Mouse (Mus musculus): ENCODE measurements around the gene Cacnb1. TPM values are rescaled to one million over a fixed set of nuclear protein-coding genes. Genes with fewer than 3 reads are reported as not detected.

Gene Cacnb1
- polyA plus RNA-seq, 1 experiment: 0.32 TPM

DNA sequence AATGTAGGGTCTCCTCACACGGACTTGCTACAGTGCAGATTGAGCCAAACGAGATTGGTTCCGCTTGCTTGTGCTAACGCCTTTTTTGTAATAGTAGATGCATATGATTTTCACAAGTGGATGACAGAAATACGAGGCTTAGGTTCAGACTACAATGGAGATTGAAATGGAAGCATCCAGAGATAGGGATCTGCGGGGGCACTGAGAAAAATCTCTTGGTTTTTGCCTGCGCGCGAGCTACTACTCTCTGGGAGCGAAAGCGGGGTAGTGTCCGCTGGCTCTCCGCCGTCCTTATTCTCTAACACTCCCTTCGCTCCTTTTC is 3.4 kb upstream of the Cacnb1 start:
- no peak for TF ChIP-seq GATA1 (IDR thresholded peaks at IDR 0.05; ENCODE audit: low read length)

DNA sequence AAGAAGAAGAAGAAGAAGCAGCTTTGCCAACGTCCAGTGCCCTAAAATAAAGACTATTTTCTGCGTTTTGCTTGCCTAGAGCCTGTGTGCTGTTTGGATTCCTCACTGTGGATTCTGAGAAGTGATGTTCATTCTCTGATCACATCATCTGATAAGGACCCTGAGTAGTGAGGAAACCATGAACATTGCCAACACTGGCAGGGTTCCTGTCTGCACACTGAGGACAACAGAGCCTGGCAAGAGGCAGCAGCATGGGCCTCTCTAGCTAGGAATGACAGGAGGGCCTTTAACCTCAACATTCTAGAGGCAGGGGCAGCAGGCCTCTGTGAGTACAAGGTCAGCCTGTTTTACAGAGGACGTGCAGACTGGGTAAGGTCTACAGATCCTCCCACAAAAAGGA is 1.7 kb upstream of the Cacnb1 start:
- no peak for TF ChIP-seq GATA1 (IDR thresholded peaks at IDR 0.05; ENCODE audit: low read length)

DNA sequence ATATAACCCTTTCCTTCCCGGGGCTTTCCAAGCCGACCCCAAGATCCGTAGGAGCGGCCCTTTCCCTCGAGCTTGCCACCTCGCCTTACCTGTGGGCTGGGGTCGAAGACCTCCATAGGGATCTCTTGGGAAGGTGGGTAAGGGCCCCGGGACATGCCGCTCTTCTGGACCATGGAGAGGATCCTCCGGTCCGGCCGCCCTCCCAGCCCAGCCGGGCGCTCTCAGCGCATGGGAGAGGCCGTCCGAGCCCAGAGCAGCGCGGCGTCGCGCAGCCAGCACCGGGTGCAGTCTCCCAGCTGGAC is 630 bp downstream of the Cacnb1 start:
- TF ChIP-seq GATA1 (IDR thresholded peaks at IDR 0.05; ENCODE audit: low read length): no peak

DNA sequence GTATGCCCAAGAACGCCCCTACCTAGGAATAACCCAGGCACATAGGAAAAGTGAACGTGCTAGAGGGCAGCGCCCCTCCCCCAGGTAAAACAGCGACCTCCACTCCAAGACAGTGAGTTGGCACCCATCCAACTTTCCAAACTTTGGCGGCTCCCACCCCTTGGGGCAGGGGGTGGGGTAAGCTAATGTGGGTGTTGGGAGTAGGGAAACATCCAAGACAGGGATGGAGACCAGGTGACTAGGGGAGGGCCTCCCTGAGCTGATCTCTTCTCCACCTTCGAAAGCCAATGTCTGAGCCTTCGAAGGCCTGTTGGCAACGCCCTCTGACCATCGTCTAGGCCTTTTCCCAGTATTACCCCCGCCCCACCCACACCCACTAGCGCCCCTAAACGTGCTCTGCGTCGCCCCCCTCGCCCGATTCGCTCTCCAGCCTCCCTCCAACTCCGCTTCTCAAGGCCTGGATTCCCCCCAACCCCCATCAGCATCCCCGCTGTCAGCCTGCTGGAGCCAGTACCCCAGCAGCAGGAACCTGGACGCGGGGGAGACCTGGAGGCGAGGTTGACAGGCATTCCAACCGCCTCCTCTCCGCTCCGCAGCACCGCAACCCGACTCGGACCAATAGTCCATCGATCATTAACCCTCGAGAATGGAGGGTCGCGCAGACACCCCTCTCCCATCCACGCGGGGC is 1.1 kb downstream of the Cacnb1 start:
- TF ChIP-seq GATA1 (IDR thresholded peaks at IDR 0.05; ENCODE audit: low read length): no peak

DNA sequence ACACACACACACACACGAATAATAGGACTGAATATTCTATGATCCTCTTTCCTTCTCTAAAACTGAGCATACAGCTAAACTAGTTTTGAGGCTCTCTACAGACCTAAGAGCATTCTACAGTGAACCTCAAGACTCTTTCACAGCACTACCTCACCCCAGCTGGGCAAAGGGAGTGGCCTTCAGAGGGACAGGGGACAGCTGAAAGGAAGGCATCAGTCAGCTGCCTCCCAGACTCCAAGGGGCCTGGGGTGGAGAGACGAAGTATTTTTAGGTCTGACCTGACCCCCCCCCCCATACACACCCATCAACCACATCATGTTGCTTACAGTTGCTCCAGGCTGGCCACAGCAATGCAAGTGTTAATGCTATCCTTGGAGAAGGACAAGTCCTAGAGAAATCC is 1.7 kb downstream of the Cacnb1 start:
- no peak for TF ChIP-seq GATA1 (IDR thresholded peaks at IDR 0.05; ENCODE audit: low read length)

DNA sequence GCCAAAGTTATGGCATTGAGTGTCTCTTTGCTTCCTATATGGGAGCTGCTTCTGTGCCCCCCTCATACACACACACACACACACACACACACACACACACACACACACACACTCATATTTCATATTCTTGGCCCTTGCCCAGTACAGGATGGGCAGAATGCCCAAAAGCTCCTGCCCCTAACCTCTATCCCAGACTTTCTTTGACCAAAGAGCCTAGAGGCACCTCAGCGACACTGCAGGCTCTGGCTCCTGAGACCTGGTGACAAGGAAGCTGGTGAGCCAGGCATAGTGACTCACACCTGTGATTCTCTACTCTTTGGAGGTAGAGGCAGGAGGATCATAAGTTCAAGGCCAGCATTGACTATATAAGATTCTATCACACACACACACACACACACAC is 2.1 kb downstream of the Cacnb1 start:
- no peak for TF ChIP-seq GATA1 (IDR thresholded peaks at IDR 0.05; ENCODE audit: low read length)

DNA sequence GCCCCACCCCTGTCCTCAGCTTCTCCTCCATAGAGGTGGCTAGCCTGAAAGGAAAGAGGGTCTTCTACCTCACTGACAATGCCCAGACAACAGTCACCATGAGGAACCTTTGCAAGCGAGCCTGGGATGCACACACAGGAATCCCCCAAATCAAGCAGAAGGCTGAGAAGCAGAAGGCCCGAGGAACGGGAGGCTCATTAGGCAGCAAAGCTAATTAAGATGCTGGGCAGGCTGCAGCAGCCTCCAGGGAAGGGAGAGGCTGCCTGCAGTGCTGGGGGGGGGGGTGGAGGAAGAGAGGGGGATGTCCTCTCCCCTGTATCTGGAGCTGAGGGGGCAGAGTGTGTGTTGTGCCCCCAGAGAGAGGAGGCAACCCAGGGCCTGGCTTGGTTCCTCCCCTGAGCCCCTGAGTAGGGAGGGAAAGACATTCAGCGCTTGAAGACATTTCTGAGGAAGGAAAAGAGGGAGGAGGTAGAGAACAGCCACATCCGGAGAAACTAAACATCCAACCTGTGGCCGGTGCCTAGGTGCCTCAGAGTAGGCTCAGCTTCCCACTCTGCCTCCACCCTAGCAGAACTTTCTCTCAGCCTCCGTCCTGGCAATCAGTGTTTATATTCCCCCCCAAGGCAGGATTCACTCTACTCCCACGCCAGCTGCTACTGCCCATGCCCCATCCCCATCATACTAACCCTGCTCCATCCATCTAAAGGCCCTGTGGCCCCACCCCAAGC is 2.8 kb downstream of the Cacnb1 start:
- no peak for TF ChIP-seq GATA1 (IDR thresholded peaks at IDR 0.05; ENCODE audit: low read length)

DNA sequence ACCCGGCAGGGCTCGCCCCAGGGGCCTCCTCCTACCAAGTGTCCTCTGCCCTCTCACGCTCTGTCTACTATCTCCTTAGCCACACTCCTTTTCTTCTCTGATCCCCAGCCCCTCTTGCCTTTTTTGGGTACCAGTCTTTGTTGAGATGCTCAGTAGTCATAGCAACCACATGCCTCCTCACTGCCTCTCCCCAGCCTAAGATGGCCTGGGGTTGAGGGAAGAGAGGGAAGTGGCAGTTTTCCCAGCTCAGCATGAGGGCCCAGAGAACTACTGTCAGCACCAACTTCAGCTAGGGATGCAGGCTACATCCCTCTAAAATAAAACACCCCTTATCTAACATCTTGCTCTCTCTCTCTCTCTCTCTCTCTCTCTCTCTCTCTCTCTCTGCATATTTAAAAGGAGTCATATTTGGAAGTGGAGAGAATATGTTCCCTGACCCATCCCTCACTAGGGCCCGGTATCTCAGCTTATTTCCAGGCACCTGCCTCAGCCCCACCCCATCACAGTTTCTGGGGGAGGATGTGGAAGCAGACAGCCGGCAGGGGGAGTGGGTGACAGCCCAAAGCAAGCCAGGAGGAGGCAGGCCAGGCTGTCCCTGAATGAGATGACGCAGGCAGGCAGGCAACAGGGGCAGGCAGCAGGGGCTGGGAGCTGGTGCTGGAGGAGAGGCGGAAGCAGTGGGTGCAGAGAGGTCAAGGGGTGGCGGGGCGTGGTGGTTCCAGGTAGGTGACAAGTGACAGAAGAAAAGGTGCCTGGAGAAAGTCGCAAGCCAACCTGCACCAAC is 3.8 kb downstream of the Cacnb1 start:
- TF ChIP-seq GATA1 (IDR thresholded peaks at IDR 0.05; ENCODE audit: low read length): no peak

DNA sequence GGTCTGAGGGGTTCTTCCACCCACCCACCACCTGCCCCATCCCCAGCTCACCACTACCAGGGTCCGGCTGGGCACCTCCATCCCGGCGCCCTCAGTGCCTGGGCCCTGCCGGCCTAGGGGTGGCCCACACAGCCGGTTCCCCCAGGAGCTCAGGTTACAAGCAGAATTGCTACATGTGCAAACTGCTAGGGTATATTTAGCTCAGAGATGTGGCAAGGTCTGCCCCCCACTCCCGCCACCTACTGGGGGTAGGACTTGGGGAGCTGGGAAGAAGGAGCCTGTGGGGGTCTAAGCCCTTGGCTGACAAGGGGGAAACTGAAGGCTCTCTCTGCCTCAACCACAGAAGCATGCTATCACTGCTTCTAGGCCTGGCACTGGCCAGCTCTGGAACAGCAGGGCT is 4.6 kb downstream of the Cacnb1 start:
- TF ChIP-seq GATA1 (IDR thresholded peaks at IDR 0.05; ENCODE audit: low read length): no peak

DNA sequence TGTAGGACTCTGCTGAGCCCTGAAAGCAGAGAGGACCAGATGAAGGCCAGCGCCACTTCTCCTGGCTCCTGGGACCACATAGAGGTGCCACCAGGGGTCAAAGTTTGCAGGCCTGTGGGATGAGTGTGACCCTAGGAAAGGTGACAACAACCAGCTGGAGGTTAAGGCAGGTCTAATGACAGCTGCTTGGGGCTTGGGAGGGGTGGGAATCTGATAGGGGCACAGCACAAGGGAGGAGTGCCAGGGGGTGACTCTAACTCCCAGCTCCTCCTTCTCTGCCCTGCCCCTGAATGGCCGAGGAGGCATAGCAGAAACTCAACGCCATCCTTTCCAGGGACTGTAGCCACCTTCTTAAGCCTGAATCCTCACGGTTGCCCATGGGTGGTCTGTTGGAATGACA is 6.0 kb downstream of the Cacnb1 start:
- TF ChIP-seq GATA1 (IDR thresholded peaks at IDR 0.05; ENCODE audit: low read length): no peak

DNA sequence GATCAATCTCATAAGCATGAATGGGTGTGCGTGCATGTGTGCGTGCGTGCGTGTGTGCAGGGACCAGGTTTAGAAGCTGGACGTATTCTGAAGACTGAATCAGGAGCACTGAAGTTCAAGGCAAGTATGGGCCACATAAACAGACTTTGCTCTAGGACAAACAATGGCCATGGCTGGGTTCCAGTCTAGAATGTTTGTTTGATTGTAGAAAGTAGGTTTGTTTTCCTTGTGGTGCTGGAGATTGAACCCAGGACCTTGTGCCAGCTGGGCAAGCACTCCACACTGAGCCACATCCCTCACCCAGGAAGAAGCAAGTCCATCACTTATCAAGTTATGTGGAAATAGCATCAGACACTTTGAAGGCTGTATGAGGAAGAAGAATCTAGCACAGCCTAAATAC is 6.7 kb downstream of the Cacnb1 start:
- TF ChIP-seq GATA1 (IDR thresholded peaks at IDR 0.05; ENCODE audit: low read length): no peak

DNA sequence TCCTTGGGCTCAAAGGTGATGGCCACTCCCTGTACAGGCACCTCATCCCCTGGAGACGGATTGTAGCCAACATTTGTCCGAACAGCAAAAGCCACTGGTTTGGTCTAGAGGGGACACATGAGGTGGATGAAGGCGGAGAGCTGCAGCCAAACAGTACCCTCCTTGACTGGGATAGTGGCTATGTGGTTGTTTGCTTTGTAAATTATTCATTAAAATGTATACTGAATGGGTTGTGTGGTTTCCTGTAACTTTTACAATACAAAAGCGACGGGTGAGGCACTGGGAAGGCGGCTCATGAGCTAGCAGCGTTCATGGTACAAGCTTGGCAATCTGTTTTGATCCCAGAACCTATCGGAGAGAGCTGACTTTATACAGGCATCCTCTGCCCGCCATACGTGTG is 10.0 kb downstream of the Cacnb1 start:
- no peak for TF ChIP-seq GATA1 (IDR thresholded peaks at IDR 0.05; ENCODE audit: low read length)

DNA sequence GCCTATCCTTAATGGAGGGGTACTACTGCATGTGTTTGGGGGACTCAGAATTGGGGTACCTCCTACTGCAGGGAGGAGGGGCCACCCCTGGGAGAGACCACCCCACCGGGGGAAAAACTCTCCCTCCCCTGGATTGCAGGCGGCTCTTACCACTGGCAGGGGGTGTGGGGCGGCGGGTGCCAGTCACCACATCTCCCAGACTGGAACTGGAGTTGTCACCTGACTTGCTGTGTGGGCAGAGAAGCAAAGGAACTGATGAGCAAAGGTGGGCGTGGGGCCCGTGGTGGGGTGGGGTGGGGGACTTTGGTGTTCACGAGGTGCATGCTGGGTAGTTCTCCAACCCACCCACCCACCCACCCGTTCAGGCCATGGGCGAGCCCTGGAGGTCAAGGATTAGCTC is 11.1 kb downstream of the Cacnb1 start:
- TF ChIP-seq GATA1 (IDR thresholded peaks at IDR 0.05; ENCODE audit: low read length): no peak

DNA sequence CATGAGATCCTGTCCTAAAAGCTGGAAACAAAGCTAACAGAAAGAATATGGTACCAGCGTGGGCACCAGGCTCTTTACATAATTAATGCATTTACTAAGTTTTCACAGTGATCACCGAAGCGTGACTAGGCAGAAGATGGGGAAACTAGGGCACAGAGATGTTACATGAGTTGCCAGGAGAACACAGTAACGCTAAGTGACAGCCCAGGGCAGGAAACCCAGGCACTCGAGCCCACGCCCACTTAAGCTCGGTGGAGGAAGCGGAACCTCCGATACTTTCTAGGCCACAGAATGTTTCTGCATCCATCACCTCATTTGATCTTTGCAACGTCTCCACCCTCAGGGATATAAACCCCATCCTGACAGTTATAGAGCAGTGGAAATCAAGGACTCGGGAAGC is 14.7 kb downstream of the Cacnb1 start:
- TF ChIP-seq GATA1 (IDR thresholded peaks at IDR 0.05; ENCODE audit: low read length): no peak

DNA sequence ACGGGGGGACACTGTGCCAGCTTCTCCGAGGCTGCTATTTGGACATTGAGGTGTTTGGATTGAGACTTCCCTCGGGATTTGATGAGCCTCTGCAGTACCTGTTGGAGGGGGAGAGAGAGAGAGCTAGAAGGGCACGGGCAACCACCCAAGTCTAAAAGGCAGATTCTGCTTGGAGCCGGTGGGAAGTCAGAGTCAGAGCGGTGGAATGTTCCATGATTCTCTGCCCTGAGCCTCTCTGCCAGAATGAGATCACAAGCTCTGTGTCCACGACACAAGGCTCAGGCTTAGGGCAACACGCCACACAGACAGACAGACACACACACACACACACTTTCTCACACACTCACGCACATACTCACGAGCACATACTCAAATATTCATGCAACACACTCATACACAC is 17.1 kb downstream of the Cacnb1 start:
- no peak for TF ChIP-seq GATA1 (IDR thresholded peaks at IDR 0.05; ENCODE audit: low read length)

DNA sequence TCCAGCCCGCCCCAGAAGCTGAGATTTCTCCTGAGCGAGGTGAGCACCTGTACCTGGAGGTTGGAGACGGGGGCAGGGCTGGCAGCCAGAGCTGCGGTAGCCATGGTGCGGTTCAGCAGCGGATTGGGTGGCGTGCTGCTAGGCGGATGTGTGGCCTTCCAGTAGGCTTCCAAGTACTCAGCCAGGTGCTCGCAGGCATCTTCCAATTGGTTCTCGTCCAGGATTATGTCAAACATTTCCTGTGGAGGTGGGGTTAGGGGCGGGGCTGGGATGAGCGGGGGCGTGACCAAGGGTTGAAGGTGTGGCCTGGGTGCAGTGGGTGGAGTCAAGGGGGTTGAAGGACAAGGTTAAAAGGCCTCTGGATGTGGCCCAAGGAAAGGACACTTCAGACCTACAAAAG is 17.8 kb downstream of the Cacnb1 start:
- TF ChIP-seq GATA1 (IDR thresholded peaks at IDR 0.05; ENCODE audit: low read length): no peak

DNA sequence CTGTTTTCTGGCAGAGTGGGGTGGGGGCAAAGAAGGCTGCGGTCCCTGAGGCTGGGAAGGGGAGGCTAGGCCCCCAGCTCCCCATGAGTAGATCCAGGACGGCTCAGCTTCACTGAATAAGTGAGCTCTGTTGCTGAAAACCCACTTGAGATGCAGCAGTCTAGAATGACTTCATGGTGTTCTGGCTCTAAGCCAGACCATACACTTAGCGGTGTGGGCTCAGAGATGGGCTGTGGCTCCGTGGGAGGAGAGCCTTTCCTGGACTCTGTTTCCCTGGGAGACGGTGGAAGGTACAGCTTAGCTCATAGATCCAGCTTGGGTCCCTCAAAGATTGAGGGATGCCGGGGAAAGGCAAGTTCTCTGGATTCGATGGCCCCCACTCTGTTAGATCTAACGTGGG is 18.7 kb downstream of the Cacnb1 start:
- no peak for TF ChIP-seq GATA1 (IDR thresholded peaks at IDR 0.05; ENCODE audit: low read length)
